Mouse (Mus musculus) limb, embryonic 13.5 days (tissue): Measurements from ENCODE around the gene Agap1. TPM values are rescaled to one million over a fixed set of nuclear protein-coding genes. Genes with fewer than 3 reads are reported as not detected.

Experiments used
- ATAC-seq: fragments of 200-750 bp; cut with Nextera tagmentation; 2 replicates; pipeline ENCODE4 v1.8.0; 2017; ENCODE audit warnings: low read depth, moderate number of reproducible peaks, moderate TSS enrichment; ENCODE audit not compliant: low FRiP score
- H3K27ac ChIP-seq: fragments of 300-500 bp; sonication (generic); 2 replicates; pipeline ENCODE4 v1.5.1; 2015; ENCODE audit warnings: inconsistent platforms, mild to moderate bottlenecking, moderate library complexity
- H3K27me3 ChIP-seq: fragments of 300-500 bp; sonication (generic); 2 replicates; pipeline ENCODE4 v1.6.1; 2015; ENCODE audit warnings: mild to moderate bottlenecking, inconsistent platforms
- H3K36me3 ChIP-seq: fragments of 300-500 bp; sonication (generic); 2 replicates; pipeline ENCODE4 v1.6.1; 2015; ENCODE audit warnings: inconsistent platforms, mild to moderate bottlenecking, moderate library complexity
- H3K4me1 ChIP-seq: fragments of 300-500 bp; sonication (generic); 2 replicates; pipeline ENCODE4 v1.6.1; 2015; ENCODE audit warnings: inconsistent platforms
- H3K4me2 ChIP-seq: fragments of 300-500 bp; sonication (generic); replicated peaks from 2 replicates; pipeline ENCODE4 v1.6.1; 2015; ENCODE audit warnings: inconsistent platforms, mild to moderate bottlenecking, moderate library complexity
- H3K4me3 ChIP-seq: fragments of 300-500 bp; sonication (generic); 2 replicates; pipeline ENCODE4 v1.5.1; 2015; ENCODE audit warnings: moderate library complexity, mild to moderate bottlenecking, inconsistent platforms
- H3K9ac ChIP-seq: fragments of 300-500 bp; sonication (generic); 2 replicates; pipeline ENCODE4 v1.6.1; 2015; ENCODE audit warnings: mild to moderate bottlenecking, inconsistent platforms
- H3K9me3 ChIP-seq: fragments of 300-500 bp; sonication (generic); 2 replicates; pipeline ENCODE4 v1.6.1; 2016; ENCODE audit warnings: inconsistent platforms
- WGBS: fragments of 180-500 bp; shearing (Covaris S2); methylation state at CpG from one replicate; pipeline ENCODE4 v1.1.7; 2015; 5-methylcytosine and 5-hydroxymethylcytosine counted together
- polyA plus RNA-seq: library from polyadenylated mRNA; unstranded; fragments of >200 nt; fragmentation: Nextera tagmentation; extraction: Ambion mirVana; gene quantifications from 2 replicates; pipeline ENCODE4 v1.2.1, GENCODE M21; 2015

Gene Agap1
- polyA plus RNA-seq, 1 experiment from 2014 or later = 13.3 TPM

DNA sequence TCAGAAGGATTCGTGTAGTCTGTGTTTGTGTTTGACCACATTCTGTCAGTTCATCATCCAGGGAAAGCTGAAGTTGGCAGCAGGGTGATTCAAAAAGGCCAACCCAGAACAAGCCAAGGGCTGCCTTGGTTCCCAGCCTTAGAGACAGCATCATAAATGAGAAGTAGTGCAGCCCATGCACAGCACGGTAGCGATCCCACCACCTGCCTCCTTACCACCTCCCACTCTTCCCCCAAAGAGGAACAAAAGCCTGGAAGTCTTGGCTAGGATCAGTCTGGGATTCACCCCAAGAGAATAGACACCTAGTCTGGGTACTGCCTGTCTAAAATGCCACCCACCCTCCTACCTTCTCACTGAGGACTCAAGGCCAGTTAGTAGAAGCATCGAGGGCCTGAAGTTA is 390.9 kb downstream of the Agap1 start:
- Histone ChIP-seq H3K27ac (no peak overlapping the region), H3K27me3 (peaks cover 34% of the 10 kb centered on the region), H3K9ac (no peak overlapping the region), H3K4me1 (peaks cover 57% of the 10 kb centered on the region), H3K4me2 (no peak overlapping the region), H3K9me3 (no peaks in the 10 kb centered on the region), H3K36me3 (peaks cover 32% of the 10 kb centered on the region), H3K4me3 (no peak overlapping the region)
- ATAC-seq = no peak
- WGBS = 58% methylated on average over 4 of the region's 4 CpGs

DNA sequence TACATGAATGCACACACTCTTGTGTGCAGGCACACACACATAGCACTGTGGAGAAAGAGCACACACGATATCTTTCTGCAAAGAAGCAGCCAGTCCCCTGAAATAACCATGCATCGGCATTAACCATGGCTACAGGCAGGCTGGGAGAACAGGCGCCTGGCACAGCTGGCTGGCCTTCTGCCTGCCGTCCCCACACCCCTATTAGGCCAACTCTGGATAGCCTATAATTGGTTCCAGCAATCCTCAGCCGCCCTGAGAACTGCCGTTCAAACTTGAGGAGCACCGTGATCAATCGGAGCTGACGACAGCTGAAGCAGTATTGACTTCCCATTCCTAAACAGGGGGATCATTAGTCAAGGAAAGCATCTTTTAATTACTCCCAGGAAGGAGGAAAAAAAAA is 391.5 kb downstream of the Agap1 start:
- H3K4me1 ChIP-seq = peaks cover 58% of the 10 kb centered on the region
- ATAC-seq = 0 out of 2 replicates have a peak, but pooled peaks have one; percentile 27
- peaks cover 27% of the 10 kb centered on the region for H3K36me3 ChIP-seq
- no peaks in the 10 kb centered on the region for H3K9me3 ChIP-seq
- peaks cover 40% of the 10 kb centered on the region for H3K27me3 ChIP-seq
- no peak overlapping the region for H3K27ac ChIP-seq
- peak overlapping the region; percentile 7 for H3K4me2 ChIP-seq
- H3K4me3 ChIP-seq = no peak overlapping the region
- H3K9ac ChIP-seq = no peak overlapping the region
- WGBS = 17% methylated on average over 9 of the region's 9 CpGs

GRCm38 (mm10) chr1:89848356-89849039 is 393.9 kb downstream of the Agap1 start:
- H3K4me1 ChIP-seq = peaks cover 58% of the 10 kb centered on the region
- peak overlapping the region; percentile 15; the same call in 1 of the 2 replicates for H3K4me3 ChIP-seq
- WGBS = 22% methylated on average over 17 of the region's 17 CpGs

GRCm38 (mm10) chr1:89849151-89849860 is 394.7 kb downstream of the Agap1 start:
- Histone ChIP-seq H3K9me3 (no peaks in the 10 kb centered on the region), H3K4me3 (peak overlapping the region; percentile 15; the same call in 1 of the 2 replicates), H3K27me3 (peaks cover 40% of the 10 kb centered on the region), H3K9ac (no peak overlapping the region; the same call in 1 of the 2 replicates), H3K4me1 (peaks cover 58% of the 10 kb centered on the region), H3K27ac (no peak overlapping the region), H3K36me3 (peaks cover under 1% of the 10 kb centered on the region; the same call in 1 of the 2 replicates), H3K4me2 (peak overlapping the region; percentile 55)
- ATAC-seq = peak; percentile 76
- WGBS = 15% methylated on average over 23 of the region's 23 CpGs

More at GRCm38 (mm10) chr1:89848356-89849039, 393.9 kb downstream of the Agap1 start:
- H3K27ac ChIP-seq = no peak overlapping the region
- peaks cover 43% of the 10 kb centered on the region for H3K27me3 ChIP-seq
- H3K4me2 ChIP-seq = peak overlapping the region; percentile 55
- H3K9ac ChIP-seq = no peak overlapping the region
- H3K36me3 ChIP-seq = peaks cover 6% of the 10 kb centered on the region
- ATAC-seq = no peak
- H3K9me3 ChIP-seq = no peaks in the 10 kb centered on the region

- no peak overlapping the region for H3K4me3 ChIP-seq
- H3K4me1 ChIP-seq = peaks cover 56% of the 10 kb centered on the region
- H3K4me2 ChIP-seq = peak overlapping the region; percentile 55; the same call in 1 of the 2 replicates
- WGBS = 56% methylated on average over 7 of the region's 7 CpGs
- H3K9ac ChIP-seq = no peak overlapping the region
- H3K36me3 ChIP-seq = no peaks in the 10 kb centered on the region
- ATAC-seq = no peak
- peaks cover 40% of the 10 kb centered on the region for H3K27me3 ChIP-seq
- no peak overlapping the region for H3K27ac ChIP-seq
- no peaks in the 10 kb centered on the region for H3K9me3 ChIP-seq
Measured at GRCm38 (mm10) chr1:89849861-89850230, 395.2 kb downstream of the Agap1 start.

GRCm38 (mm10) chr1:89850681-89851414 is 396.2 kb downstream of the Agap1 start:
- no peak overlapping the region for H3K9ac ChIP-seq
- H3K4me1 ChIP-seq = peaks cover 47% of the 10 kb centered on the region
- peaks cover 40% of the 10 kb centered on the region for H3K27me3 ChIP-seq
- H3K27ac ChIP-seq = no peak overlapping the region
- H3K4me2 ChIP-seq = no peak overlapping the region
- ATAC-seq = no peak
- no peaks in the 10 kb centered on the region for H3K9me3 ChIP-seq
- no peaks in the 10 kb centered on the region for H3K36me3 ChIP-seq
- no peak overlapping the region for H3K4me3 ChIP-seq
- WGBS = 78% methylated on average over 11 of the region's 11 CpGs

GRCm38 (mm10) chr1:89859182-89859581 is 404.6 kb downstream of the Agap1 start:
- Histone ChIP-seq H3K27me3 (no peaks in the 10 kb centered on the region), H3K4me3 (no peak overlapping the region), H3K4me2 (no peak overlapping the region), H3K9ac (no peak overlapping the region), H3K27ac (peak overlapping the region; percentile 39; the same call in 1 of the 2 replicates), H3K9me3 (no peaks in the 10 kb centered on the region), H3K36me3 (peaks cover 10% of the 10 kb centered on the region; the same call in 1 of the 2 replicates), H3K4me1 (peaks cover 33% of the 10 kb centered on the region)
- 24% methylated on average over 3 of the region's 3 CpGs for WGBS
- no peak for ATAC-seq

GRCm38 (mm10) chr1:89860017-89860730 is 405.6 kb downstream of the Agap1 start:
- Histone ChIP-seq H3K9me3 (no peaks in the 10 kb centered on the region), H3K4me3 (no peak overlapping the region), H3K27ac (peak overlapping the region; percentile 40; the same call in 1 of the 2 replicates), H3K4me1 (peaks cover 39% of the 10 kb centered on the region), H3K9ac (no peak overlapping the region), H3K36me3 (peaks cover 10% of the 10 kb centered on the region; the same call in 1 of the 2 replicates), H3K4me2 (no peak overlapping the region), H3K27me3 (no peaks in the 10 kb centered on the region)
- 21% methylated on average over 2 of the region's 2 CpGs for WGBS
- peak; percentile 59 for ATAC-seq

- H3K4me2 ChIP-seq = no peak overlapping the region
- H3K27ac ChIP-seq = no peak overlapping the region
- no peaks in the 10 kb centered on the region for H3K27me3 ChIP-seq
- no peak overlapping the region for H3K9ac ChIP-seq
- peaks cover 4% of the 10 kb centered on the region; the same call in 1 of the 2 replicates for H3K36me3 ChIP-seq
- no peaks in the 10 kb centered on the region for H3K9me3 ChIP-seq
- peaks cover 37% of the 10 kb centered on the region for H3K4me1 ChIP-seq
- H3K4me3 ChIP-seq = no peak overlapping the region
- WGBS = 29% methylated on average over 6 of the region's 6 CpGs
- no peak for ATAC-seq
Measured at GRCm38 (mm10) chr1:89865787-89866186, 411.2 kb downstream of the Agap1 start.

DNA sequence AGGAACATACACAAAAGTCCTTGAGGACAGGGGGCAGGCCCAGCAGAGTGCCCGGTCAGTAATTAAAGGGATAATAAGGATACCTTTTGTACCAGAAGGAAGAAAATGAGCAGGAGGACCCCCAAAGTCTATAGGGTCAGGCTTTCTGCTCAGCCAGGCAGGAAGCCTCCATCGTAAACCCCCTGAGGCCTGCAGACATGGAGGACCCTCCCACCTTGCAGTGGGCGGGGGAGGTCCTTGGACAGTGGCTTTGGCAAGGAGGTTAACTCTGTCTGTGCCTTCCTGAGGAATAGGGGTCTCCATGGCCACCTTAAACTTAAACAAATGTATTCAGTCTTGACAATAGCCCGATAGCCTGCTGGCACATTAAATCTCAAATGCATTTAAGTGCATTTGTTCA is 413.2 kb downstream of the Agap1 start:
- Histone ChIP-seq H3K4me1 (peaks cover 36% of the 10 kb centered on the region), H3K4me2 (no peak overlapping the region), H3K36me3 (peaks cover 4% of the 10 kb centered on the region; the same call in 1 of the 2 replicates), H3K4me3 (no peak overlapping the region), H3K27ac (no peak overlapping the region), H3K9ac (no peak overlapping the region), H3K9me3 (no peaks in the 10 kb centered on the region), H3K27me3 (no peaks in the 10 kb centered on the region)
- 35% methylated on average over 4 of the region's 4 CpGs for WGBS
- no peak for ATAC-seq

GRCm38 (mm10) chr1:89870134-89870905 is 415.7 kb downstream of the Agap1 start:
- H3K27me3 ChIP-seq = no peaks in the 10 kb centered on the region
- H3K27ac ChIP-seq = no peak overlapping the region
- ATAC-seq = no peak
- no peaks in the 10 kb centered on the region for H3K36me3 ChIP-seq
- H3K9me3 ChIP-seq = no peaks in the 10 kb centered on the region
- peaks cover 38% of the 10 kb centered on the region for H3K4me1 ChIP-seq
- 38% methylated on average over 12 of the region's 12 CpGs for WGBS
- H3K9ac ChIP-seq = no peak overlapping the region
- H3K4me2 ChIP-seq = no peak overlapping the region
- H3K4me3 ChIP-seq = no peak overlapping the region
